Mouse (Mus musculus): Measurements from ENCODE around the gene Rere. TPM values are rescaled to one million over a fixed set of nuclear protein-coding genes. Genes with fewer than 3 reads are reported as not detected.
"Not testable (repeated sequence)": the region's sequence is repeated elsewhere in the genome, so short reads cannot be mapped to it uniquely, and the experiment has no call there.

Rere gene
- polyA plus RNA-seq, 1 experiment from 2014 or later = 13.6 TPM

GRCm38 (mm10) chr4:150459022-150459794 is 177.8 kb downstream of the Rere start:
- DNase-seq (ENCODE audit: low spot score) = no peak

GRCm38 (mm10) chr4:150460451-150460850 is 179.0 kb downstream of the Rere start:
- no peak for DNase-seq (ENCODE audit: low spot score)

- DNase-seq (ENCODE audit: low spot score) = no peak
These were observed 179.6 kb downstream of the Rere start for GRCm38 (mm10) chr4:150461011-150461410.

GRCm38 (mm10) chr4:150461427-150462189 is 180.2 kb downstream of the Rere start:
- DNase-seq (ENCODE audit: low spot score) = no peak

- no peak for DNase-seq (ENCODE audit: low spot score)
These were observed 180.9 kb downstream of the Rere start for GRCm38 (mm10) chr4:150462367-150462766.

- DNase-seq (ENCODE audit: low spot score) = peak; percentile 83
These were observed 184.3 kb downstream of the Rere start for GRCm38 (mm10) chr4:150465759-150466158.

- DNase-seq (ENCODE audit: low spot score) = no peak
These were observed 187.8 kb downstream of the Rere start for GRCm38 (mm10) chr4:150469274-150469673.

DNA sequence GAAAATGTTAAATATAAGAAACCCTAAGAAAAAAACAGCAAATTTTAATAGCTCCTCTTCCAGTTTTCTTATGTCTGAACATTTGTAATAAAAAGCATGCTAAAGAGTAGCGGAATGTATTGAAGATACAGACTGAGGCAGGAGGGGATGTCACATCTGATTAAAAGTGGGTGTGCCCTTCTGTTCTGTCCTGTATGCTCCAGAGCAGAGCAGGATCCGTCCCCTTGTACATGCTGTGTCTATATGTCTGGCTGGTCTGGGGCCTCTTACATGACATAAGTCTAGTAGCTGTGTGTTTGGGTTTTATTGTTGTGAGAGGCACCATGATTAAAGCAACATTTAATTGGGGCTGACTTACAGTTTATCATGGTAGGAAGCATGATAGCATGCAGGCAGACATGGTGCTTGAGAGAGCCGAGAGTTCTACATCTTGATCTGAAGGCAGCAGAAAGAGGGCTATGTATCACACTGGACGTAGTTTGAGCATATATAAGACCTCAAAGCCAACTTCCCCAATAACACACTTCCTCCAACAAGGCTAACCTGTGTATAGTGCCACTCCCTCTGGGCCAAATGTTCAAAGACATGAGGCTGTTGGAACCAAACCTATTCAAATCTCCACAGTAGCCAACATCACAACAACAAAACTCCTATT is 189.4 kb downstream of the Rere start:
- no peak for DNase-seq (ENCODE audit: low spot score)

GRCm38 (mm10) chr4:150472751-150473436 is 191.4 kb downstream of the Rere start:
- no peak for DNase-seq (ENCODE audit: low spot score)

DNA sequence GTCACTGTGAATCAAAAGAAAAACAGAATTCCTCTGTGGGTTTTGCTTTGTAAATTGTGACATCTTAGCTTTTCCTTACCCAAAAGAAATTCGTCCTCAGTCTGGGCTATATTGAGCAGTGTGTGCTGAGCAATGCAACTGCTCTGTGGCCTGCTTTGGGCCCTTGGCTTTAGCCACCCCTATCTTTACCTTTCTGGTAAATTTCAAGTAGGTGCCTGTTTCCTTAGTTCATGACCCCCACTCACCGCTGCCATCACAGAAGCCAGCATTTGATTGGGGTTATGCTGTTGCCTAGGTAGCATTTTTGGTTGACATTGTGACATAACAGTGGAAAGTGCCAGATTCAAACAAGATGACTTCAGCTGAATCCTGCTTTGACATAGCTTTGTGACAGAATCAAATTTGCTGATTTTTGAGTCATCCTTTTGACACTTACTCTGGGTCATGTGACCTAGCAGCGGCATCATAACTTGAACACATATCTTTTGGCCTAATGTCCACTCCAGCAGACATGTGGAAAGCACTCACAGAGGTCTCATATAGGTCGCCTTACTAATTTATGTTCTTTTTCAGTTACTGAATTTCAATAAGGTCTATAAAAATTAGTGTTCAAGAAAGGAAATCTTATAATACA is 192.1 kb downstream of the Rere start:
- no peak for DNase-seq (ENCODE audit: low spot score)

- no peak for DNase-seq (ENCODE audit: low spot score)
These were observed 192.6 kb downstream of the Rere start for GRCm38 (mm10) chr4:150474086-150474485.

DNA sequence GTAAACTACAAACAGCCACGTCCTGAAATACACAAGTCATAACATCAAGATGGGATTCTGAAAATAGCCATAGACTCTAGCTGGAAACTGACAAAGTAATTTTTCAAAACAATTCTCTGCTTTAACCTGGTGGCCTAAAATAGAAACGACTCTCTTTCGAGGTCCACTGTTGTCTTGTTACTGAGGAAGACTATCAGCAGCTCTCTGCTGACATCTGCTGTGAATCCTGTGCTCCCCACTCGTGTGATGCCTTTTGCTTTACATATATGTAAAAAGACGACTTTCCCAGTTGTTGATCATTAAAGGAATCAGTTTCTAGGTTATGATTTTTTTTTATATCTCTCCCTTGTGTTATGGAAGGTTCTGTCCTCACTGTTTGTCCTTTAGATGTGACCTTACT is 194.8 kb downstream of the Rere start:
- no peak for DNase-seq (ENCODE audit: low spot score)

DNA sequence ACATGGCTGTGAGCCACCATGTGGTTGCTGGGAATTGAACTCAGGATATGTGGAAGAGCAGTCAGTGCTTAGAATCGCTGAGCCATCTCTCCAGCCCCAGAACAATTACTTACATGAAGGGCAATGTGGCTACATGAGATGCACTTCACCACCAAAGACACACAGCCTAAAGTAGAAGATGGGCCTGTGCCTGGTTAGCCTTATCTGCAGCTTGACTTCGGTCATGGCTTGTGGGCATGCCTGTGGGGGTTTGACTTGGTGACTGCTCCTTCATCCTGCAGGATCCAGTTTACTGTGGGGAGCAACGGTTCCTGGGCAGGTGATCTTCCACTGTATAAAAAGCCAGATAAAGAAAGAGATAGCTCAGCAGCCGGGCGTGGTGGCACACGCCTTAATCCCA is 196.6 kb downstream of the Rere start:
- DNase-seq (ENCODE audit: low spot score) = no peak

DNA sequence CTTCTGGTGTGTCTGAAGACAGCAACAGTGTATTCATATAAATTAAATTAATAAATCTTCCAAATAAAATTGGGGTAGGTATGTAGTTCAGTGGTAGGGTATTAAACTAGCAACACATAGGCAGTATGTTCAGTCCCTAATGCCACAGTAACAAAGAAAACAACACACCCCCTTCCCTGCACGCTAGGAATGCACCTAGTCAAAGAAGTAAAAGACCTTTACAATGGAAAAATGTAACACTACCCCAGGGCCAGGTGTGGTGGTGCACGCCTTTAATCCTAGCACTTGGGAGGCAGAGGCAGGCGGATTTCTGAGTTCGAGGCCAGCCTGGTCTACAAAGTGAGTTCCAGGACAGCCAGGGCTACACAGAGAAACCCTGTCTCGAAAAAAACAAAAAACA is 201.6 kb downstream of the Rere start:
- DNase-seq (ENCODE audit: low spot score) = not testable (repeated sequence)

DNA sequence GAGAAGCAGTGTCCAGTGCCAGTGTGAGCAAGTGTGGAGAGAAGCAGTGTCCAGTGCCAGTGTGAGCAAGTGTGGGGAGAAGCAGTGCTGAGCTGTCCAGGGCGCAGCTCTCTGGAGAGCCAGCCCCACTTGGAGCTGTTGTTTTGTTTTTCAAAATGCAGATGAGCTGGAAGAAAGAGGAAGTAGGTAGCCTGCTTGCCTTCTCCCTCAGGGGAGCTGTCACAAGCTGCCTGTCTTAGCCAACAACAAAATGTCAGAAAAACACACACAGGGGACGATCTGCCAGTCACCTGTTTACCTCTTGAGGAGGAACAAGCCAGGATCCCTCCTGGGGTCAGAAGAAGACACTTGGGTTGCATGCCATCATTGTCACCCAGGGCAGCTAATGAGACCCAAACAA is 204.7 kb downstream of the Rere start:
- no peak for DNase-seq (ENCODE audit: low spot score)

GRCm38 (mm10) chr4:150487109-150487508 is 205.7 kb downstream of the Rere start:
- DNase-seq (ENCODE audit: low spot score) = no peak

GRCm38 (mm10) chr4:150488096-150488748 is 206.8 kb downstream of the Rere start:
- DNase-seq (ENCODE audit: low spot score) = peak; percentile 30

DNA sequence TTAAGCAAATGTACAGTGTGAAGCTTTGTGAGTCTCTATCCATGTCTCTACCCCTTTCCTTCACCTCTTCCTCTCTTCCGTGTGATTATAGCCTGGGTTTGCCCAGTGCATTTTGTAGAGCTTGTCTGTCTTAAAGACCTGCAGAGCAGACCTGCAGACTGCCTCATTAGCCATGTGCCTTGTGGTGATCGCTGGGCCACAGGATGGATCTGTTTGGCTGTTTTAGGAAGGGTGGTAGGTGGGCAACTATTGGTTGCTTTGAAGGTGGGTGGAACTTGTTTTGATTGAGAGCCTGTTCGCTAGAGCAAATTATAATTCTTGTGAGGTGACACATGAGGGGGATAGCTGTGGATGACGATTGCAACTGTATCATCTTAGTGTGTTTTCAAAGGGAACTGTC is 207.3 kb downstream of the Rere start:
- no peak for DNase-seq (ENCODE audit: low spot score)

DNA sequence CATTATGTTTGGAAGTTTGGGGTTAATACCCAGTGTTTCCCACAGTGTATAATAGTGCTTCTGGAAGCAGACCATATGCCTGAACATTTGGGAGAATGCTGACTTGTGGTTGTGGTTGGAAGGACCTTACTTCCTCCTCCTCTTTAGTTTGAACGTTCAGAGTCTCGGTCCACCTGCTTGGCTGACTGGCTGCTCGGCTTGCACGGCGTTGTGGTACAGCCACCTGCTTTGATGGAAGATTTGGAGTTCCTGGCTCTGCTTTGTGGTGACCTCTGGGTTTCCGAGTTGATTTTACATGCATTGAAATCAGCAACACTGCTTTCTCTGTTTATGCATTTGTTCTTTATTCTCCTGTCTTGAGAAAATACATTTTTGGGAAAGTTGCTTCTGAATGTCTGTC is 208.6 kb downstream of the Rere start:
- DNase-seq (ENCODE audit: low spot score) = peak; percentile 3

- DNase-seq (ENCODE audit: low spot score) = no peak
These were observed 210.3 kb downstream of the Rere start for GRCm38 (mm10) chr4:150491710-150492109.

Measured in thymus, postnatal 0 days (tissue).